Mouse (Mus musculus) spleen, postnatal 10 days (tissue): ENCODE measurements around the gene Dnajc25.

ENCODE experiments used
- DNase-seq, 2 experiments: peaks; one replicate each; pipeline ENCODE4 v3.0.0; 2021 to 2022; ENCODE audit warnings: low spot score in 2 of 2

The Dnajc25 gene

GRCm38 (mm10) chr4:59069276-59069675 lies 74.4 kb downstream of the Dnajc25 start:
- no peak for DNase-seq
